Mouse (Mus musculus) heart, embryonic 11.5 days (tissue): ENCODE measurements at regions not wholly inside any gene's neighbourhood (a gene's known extent, or its start where the extent isn't known, plus 50 kb on each side); places are given as distances from the start of the nearest gene placed in this dataset.

ENCODE experiments used
- ATAC-seq: fragments of 200-750 bp; cut with Nextera tagmentation; replicated peaks from 2 replicates; pipeline ENCODE4 v1.8.0; 2017; ENCODE audit warnings: moderate library complexity; ENCODE audit not compliant: insufficient number of reproducible peaks, low FRiP score, low TSS enrichment
- H3K27ac ChIP-seq: fragments of 300-500 bp; sonication (generic); 2 replicates; pipeline ENCODE4 v1.5.1; 2014; ENCODE audit warnings: mild to moderate bottlenecking, low read depth, low read length
- H3K27me3 ChIP-seq: fragments of 300-500 bp; sonication (generic); 2 replicates; pipeline ENCODE4 v1.6.1; 2014; ENCODE audit warnings: mild to moderate bottlenecking, low read length, mixed read lengths; ENCODE audit not compliant: control insufficient read depth, insufficient read depth
- H3K36me3 ChIP-seq: fragments of 300-500 bp; sonication (generic); 2 replicates; pipeline ENCODE4 v1.6.1; 2014; ENCODE audit warnings: mild to moderate bottlenecking, low read length, moderate library complexity, mixed read lengths; ENCODE audit not compliant: control insufficient read depth, insufficient read depth
- H3K4me1 ChIP-seq: fragments of 300-500 bp; sonication (generic); 2 replicates; pipeline ENCODE4 v1.6.1; 2014; ENCODE audit warnings: low read length; ENCODE audit not compliant: control insufficient read depth, insufficient read depth
- H3K4me2 ChIP-seq: fragments of 300-500 bp; sonication (generic); 2 replicates; pipeline ENCODE4 v1.6.1; 2014; ENCODE audit warnings: mild to moderate bottlenecking, moderate library complexity
- H3K4me3 ChIP-seq: fragments of 300-500 bp; sonication (generic); 2 replicates; pipeline ENCODE4 v1.5.1; 2014; ENCODE audit warnings: low read depth, low read length
- H3K9ac ChIP-seq: fragments of 300-500 bp; sonication (generic); 2 replicates; pipeline ENCODE4 v1.6.1; 2014; ENCODE audit warnings: mild to moderate bottlenecking, low read depth, low read length, moderate library complexity
- H3K9me3 ChIP-seq: fragments of 300-500 bp; sonication (generic); replicated peaks from 2 replicates; pipeline ENCODE4 v1.6.1; 2016; ENCODE audit warnings: low read length; ENCODE audit not compliant: control insufficient read depth
- WGBS: fragments of 180-500 bp; shearing (Covaris S2); extraction: QIAGEN DNeasy Blood & Tissue Kit; methylation state at CpG from one replicate; pipeline ENCODE4 v1.1.7; 2014; ENCODE audit not compliant: insufficient replicate concordance; 5-methylcytosine and 5-hydroxymethylcytosine counted together

DNA sequence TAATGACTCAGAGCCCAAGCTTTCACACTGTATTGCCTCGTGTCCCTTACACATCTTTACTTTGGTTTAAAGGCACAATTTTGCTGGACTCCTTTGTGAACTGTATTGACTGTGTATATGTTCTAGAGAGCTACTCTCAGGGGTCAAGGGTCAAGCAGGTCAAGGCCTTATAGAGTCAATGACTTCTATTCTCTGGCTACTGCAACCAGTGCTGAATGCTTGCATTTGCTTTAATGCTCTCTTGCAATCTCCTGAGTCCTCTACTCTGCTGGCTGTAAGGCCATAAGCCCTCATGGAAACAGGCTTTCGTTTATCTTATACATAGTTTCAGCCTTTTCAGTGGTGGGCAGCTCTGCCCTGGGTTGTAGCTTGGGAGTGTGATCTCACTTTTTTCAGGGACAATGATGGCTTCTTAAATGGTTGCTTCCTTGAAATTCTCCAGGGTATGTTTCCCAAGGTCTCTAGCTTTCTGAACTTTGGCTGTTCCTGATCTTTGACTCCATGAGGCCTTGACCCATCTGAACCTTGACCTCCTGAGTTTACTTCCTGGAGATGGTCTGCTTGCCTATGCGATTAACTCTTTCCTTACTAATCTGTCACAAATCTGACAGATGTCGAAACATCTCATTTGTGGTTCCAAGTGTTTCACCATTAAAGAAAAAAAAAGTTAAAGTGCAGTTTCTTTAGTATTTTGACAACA is 433.8 kb upstream of the Dph6 start:
- Histone ChIP-seq H3K9me3 (no peaks in the 10 kb centered on the region), H3K4me2 (no peak overlapping the region), H3K36me3 (no peaks in the 10 kb centered on the region), H3K27me3 (no peaks in the 10 kb centered on the region), H3K4me3 (no peak overlapping the region), H3K9ac (no peak overlapping the region), H3K27ac (no peak overlapping the region), H3K4me1 (no peaks in the 10 kb centered on the region)
- 70% methylated on average over 4 of the region's 4 CpGs for WGBS
- ATAC-seq: no peak

DNA sequence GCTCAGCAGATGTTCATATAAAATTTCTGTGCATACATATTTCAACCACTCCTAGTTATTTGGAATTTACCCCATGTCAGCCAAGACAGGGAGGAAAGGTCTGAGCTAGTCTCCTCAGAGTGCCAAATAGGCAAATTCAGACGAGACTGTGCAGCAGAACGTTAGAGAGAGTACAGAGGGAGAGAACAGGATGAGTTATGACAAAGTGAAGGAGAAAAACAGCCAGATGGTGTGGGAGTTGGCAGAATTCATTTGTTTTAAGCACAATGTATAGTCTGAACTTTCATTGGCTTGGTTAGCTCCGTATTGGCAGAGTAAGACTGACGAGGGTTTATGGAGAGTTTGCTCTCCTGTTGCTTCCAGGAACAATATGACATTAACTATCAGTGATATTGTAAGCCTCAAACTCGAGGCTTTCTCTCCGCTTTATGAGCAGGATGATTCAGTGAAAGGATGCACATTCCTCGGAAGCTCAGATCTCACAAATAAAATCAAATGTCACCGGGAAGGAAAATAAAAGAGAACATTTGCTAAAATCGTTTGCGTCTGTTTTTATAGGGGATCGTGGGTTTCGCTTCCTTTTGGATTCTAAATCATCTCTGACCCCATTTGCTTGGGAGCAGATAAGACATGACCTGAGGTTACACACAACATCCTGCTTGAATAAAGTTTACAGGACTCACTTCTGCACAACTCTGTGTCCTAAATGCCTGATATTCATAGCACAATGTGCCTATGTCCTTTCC is 435.8 kb upstream of the Dph6 start:
- Histone ChIP-seq H3K9ac (no peak overlapping the region), H3K9me3 (no peaks in the 10 kb centered on the region), H3K36me3 (no peaks in the 10 kb centered on the region), H3K4me1 (no peaks in the 10 kb centered on the region), H3K27me3 (no peaks in the 10 kb centered on the region), H3K4me2 (no peak overlapping the region), H3K4me3 (no peak overlapping the region), H3K27ac (no peak overlapping the region)
- 57% methylated on average over 12 of the region's 12 CpGs for WGBS
- ATAC-seq: no peak

GRCm38 (mm10) chr2:115095351-115095750 is 440.6 kb upstream of the Dph6 start:
- no peak overlapping the region for H3K4me3 ChIP-seq
- H3K27me3 ChIP-seq: no peaks in the 10 kb centered on the region
- no peak overlapping the region for H3K27ac ChIP-seq
- no peaks in the 10 kb centered on the region for H3K4me1 ChIP-seq
- ATAC-seq: no peak
- no peak overlapping the region for H3K9ac ChIP-seq
- 73% methylated on average over 12 of the region's 12 CpGs for WGBS
- H3K4me2 ChIP-seq: no peak overlapping the region
- H3K36me3 ChIP-seq: no peaks in the 10 kb centered on the region
- no peaks in the 10 kb centered on the region for H3K9me3 ChIP-seq

DNA sequence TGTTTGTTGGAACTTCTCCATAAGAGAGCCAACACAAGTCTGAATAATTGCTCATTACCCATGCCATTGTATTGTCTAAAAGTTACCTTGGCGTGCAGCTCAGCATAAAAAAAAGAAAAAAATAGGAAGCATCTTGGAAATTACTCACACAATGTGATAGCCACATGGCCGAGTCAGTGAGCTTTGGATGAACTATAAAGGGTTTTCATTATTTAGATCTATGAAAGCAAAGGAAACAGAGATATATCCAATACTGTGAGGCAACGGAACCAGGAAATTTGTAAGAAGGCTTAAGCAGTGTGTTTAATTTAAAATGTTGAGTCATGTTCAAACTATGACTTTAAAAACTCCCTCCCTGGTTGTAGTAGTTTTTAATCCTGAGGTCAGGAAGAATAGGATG is 446.7 kb upstream of the Dph6 start:
- ATAC-seq: no peak
- H3K27ac ChIP-seq: no peak overlapping the region
- H3K9me3 ChIP-seq: no peaks in the 10 kb centered on the region
- no peaks in the 10 kb centered on the region for H3K4me1 ChIP-seq
- no peaks in the 10 kb centered on the region for H3K36me3 ChIP-seq
- H3K27me3 ChIP-seq: no peaks in the 10 kb centered on the region
- WGBS: 77% methylated on average over 3 of the region's 3 CpGs
- H3K9ac ChIP-seq: no peak overlapping the region
- no peak overlapping the region for H3K4me2 ChIP-seq
- no peak overlapping the region for H3K4me3 ChIP-seq

- no peaks in the 10 kb centered on the region for H3K4me1 ChIP-seq
- no peak overlapping the region for H3K27ac ChIP-seq
- no peaks in the 10 kb centered on the region for H3K36me3 ChIP-seq
- no peak overlapping the region for H3K4me2 ChIP-seq
- H3K9me3 ChIP-seq: no peaks in the 10 kb centered on the region
- 76% methylated on average over 9 of the region's 9 CpGs for WGBS
- no peaks in the 10 kb centered on the region for H3K27me3 ChIP-seq
- no peak for ATAC-seq
- H3K4me3 ChIP-seq: no peak overlapping the region
- no peak overlapping the region for H3K9ac ChIP-seq
These were observed 461.9 kb upstream of the BC052040 start for GRCm38 (mm10) chr2:115119429-115120205.

- H3K9me3 ChIP-seq: no peaks in the 10 kb centered on the region
- no peak overlapping the region for H3K9ac ChIP-seq
- WGBS: 60% methylated on average over 3 of the region's 3 CpGs
- H3K4me2 ChIP-seq: no peak overlapping the region
- H3K36me3 ChIP-seq: no peaks in the 10 kb centered on the region
- H3K4me1 ChIP-seq: no peaks in the 10 kb centered on the region
- no peak for ATAC-seq
- no peak overlapping the region for H3K4me3 ChIP-seq
- H3K27ac ChIP-seq: no peak overlapping the region
- H3K27me3 ChIP-seq: no peaks in the 10 kb centered on the region
These were observed 461.4 kb upstream of the BC052040 start for GRCm38 (mm10) chr2:115120206-115120503.

GRCm38 (mm10) chr2:115126625-115127369 is 454.7 kb upstream of the BC052040 start:
- Histone ChIP-seq H3K27ac (no peak overlapping the region), H3K4me2 (no peak overlapping the region), H3K9ac (no peak overlapping the region), H3K9me3 (no peaks in the 10 kb centered on the region), H3K27me3 (no peaks in the 10 kb centered on the region), H3K4me1 (no peaks in the 10 kb centered on the region), H3K36me3 (no peaks in the 10 kb centered on the region), H3K4me3 (no peak overlapping the region)
- ATAC-seq: no peak
- 84% methylated on average over 6 of the region's 6 CpGs for WGBS

DNA sequence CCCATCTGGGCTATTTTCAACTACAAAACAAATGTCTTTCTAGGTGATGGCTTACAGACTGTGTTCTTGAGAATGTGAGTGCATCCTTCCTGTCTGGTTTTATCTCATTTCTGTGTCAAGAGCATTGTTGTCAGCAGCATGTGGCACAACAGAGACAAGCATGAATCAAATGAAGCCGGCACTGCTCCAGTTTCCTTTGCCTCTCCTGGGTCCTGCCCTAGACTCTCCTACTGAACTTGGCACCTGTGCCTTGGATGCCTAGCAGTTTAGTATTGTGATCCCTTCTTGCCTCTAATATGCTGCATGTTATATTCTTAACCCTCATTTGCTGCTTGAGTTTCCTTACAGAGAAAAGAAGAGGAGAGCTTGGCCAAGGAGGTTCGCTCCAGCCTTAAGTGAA is 449.8 kb upstream of the BC052040 start:
- Histone ChIP-seq H3K9me3 (no peaks in the 10 kb centered on the region), H3K27me3 (no peaks in the 10 kb centered on the region), H3K4me2 (no peak overlapping the region), H3K27ac (no peak overlapping the region), H3K9ac (no peak overlapping the region), H3K4me1 (no peaks in the 10 kb centered on the region), H3K36me3 (no peaks in the 10 kb centered on the region), H3K4me3 (no peak overlapping the region)
- no peak for ATAC-seq
- WGBS: 46% methylated on average over 2 of the region's 2 CpGs
